Mouse (Mus musculus): ENCODE measurements around the gene Setdb1. TPM values are rescaled to one million over a fixed set of nuclear protein-coding genes. Genes with fewer than 3 reads are reported as not detected.

The Setdb1 gene
- polyA plus RNA-seq, 1 experiment from 2014 or later, result 29.9 TPM

DNA sequence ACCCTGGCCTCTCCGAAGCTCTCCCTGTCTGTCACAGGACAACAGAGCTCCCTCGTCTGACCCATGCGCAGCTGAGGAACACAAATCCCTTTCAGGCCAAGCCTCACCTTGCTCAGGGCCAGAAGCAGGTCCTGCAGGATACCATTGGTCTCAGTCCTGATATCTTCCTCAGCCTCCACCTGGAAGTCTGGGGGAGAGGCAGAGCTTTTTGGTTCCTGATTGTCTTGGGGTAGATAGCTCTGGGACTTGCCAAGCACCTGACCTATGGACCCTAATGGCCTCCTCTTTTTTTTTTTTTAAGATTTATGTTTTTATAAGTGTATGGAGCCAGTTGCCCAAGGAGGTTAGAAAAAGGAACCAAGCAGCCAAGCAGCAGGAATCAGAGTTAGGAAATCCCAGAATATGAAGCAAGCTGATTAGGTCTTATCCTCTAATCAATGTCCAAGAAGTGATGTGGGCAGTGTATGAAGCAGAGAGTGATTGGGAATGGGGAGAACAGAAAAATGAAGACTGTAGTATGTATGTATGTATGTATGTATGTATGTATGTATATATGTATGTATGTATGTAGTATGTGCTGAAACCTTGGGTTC, 55.7 kb downstream of the Setdb1 start:
- Histone ChIP-seq H3K27ac (no peak overlapping the region), H3K4me3 (replicated peaks) (no peak overlapping the region), H3K4me2 (no peak overlapping the region), H3K9ac (no peak overlapping the region), H3K9me3 (no peaks in the 10 kb centered on the region), H3K36me3 (peaks cover 13% of the 10 kb centered on the region; the same call in 1 of the 2 replicates), H3K27me3 (replicated peaks) (no peaks in the 10 kb centered on the region), H3K4me1 (peaks cover 3% of the 10 kb centered on the region; the same call in 1 of the 2 replicates)
- no peak for ATAC-seq (ENCODE audit: insufficient read depth, low FRiP score, low read depth)
- 78% methylated on average over 3 of the region's 3 CpGs for WGBS

GRCm38 (mm10) chr3:95298018-95298417, 59.0 kb downstream of the Setdb1 start:
- Histone ChIP-seq H3K27ac (no peak overlapping the region), H3K4me2 (no peak overlapping the region), H3K9ac (no peak overlapping the region), H3K4me3 (replicated peaks) (no peak overlapping the region), H3K4me1 (peaks cover 12% of the 10 kb centered on the region; the same call in 1 of the 2 replicates), H3K36me3 (peaks cover 35% of the 10 kb centered on the region), H3K27me3 (replicated peaks) (no peaks in the 10 kb centered on the region), H3K9me3 (no peaks in the 10 kb centered on the region)
- 75% methylated on average over 7 of the region's 7 CpGs for WGBS
- ATAC-seq (ENCODE audit: insufficient read depth, low FRiP score, low read depth), result no peak

DNA sequence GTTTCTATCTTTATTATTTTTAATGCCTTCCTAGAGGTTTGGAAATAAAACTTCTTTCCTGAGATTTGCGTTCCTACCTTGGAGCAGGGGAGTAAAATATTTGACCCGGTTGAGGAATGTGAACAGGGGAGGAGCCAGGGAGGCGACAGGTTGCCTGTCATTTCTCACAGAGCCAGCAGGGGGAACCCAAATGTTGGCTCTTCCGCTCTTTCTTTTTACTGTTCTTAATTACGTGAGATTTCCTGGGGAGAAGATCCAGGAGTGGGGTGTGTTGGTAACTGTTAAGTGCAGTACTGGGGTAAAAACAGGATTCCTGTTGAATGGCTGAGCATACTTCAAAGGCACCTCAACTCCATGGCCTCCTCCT, 60.9 kb downstream of the Setdb1 start:
- H3K4me3 ChIP-seq (replicated peaks), result no peak overlapping the region
- H3K9me3 ChIP-seq, result no peaks in the 10 kb centered on the region
- ATAC-seq (ENCODE audit: insufficient read depth, low FRiP score, low read depth), result no peak
- no peak overlapping the region for H3K4me2 ChIP-seq
- no peaks in the 10 kb centered on the region for H3K27me3 ChIP-seq (replicated peaks)
- WGBS, result 13% methylated on average over 5 of the region's 5 CpGs
- 0 out of 2 replicates have a peak overlapping the region, but pooled peaks have one; percentile 14 for H3K27ac ChIP-seq
- H3K9ac ChIP-seq, result no peak overlapping the region
- H3K36me3 ChIP-seq, result peaks cover 41% of the 10 kb centered on the region
- H3K4me1 ChIP-seq, result peaks cover 12% of the 10 kb centered on the region; the same call in 1 of the 2 replicates

DNA sequence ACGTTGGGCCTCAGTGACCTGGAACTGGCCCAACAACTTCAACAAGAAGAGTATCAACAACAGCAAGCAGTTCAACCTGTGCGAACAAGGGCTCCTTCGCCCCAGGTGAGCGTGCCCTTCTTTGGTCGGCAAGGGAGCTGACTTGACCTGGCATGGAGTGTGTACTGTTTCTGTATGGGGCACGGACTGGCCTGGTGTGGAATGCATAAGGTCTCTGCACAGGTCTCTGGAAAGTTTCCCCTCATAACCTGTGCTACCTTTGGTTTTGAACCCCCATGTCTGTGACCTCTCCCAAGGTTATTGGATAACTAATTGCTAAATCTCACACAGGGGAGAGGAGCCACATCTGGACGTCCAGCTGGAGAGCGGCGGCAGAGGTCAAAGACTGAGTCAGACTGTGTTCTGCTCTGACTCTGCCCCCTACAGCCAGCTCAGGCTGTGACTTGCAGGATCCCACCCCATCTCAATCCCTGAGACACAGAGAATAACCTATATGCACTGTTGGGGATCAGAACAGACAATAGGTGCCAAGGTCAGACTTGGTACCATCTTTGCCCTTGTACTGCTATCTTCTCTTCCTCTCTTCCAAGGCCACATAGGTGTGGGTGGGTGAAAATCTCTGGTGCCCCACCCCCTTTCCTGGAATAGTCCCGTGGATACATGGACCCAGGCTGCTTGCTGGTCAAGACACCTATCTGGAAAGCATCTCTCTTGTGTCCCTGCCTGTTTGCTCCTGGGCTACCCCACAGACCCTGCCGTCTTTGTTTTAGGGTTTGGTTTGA, 61.5 kb downstream of the Setdb1 start:
- peak; percentile 23; the same call in 1 of the 2 replicates for ATAC-seq (ENCODE audit: insufficient read depth, low FRiP score, low read depth)
- Histone ChIP-seq H3K4me1 (peaks cover 12% of the 10 kb centered on the region; the same call in 1 of the 2 replicates), H3K9me3 (no peaks in the 10 kb centered on the region), H3K9ac (no peak overlapping the region), H3K27ac (no peak overlapping the region), H3K27me3 (replicated peaks) (no peaks in the 10 kb centered on the region), H3K4me3 (replicated peaks) (no peak overlapping the region), H3K4me2 (no peak overlapping the region), H3K36me3 (peaks cover 45% of the 10 kb centered on the region)
- 72% methylated on average over 11 of the region's 11 CpGs for WGBS

DNA sequence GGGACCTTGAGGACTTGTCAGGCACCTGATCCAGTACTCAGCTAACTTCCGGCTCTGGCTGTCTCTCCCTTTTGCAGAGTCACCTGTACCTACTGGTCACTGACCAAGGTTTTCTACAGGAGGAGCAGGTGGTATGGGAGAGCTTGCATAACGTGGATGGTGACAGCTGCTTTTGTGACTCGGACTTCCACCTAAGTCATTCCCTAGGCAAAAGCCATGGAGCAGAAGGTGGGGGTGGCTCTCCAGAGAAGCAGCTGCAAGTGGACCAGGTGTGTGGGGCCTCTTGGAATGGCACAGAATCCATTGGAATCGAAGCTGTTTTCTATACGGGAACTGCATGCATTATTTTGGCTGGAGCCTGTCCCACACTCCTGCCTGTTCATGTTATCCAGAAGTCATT, 62.3 kb downstream of the Setdb1 start:
- Histone ChIP-seq H3K4me2 (no peak overlapping the region), H3K27ac (no peak overlapping the region), H3K9me3 (no peaks in the 10 kb centered on the region), H3K4me3 (replicated peaks) (no peak overlapping the region), H3K4me1 (peaks cover 12% of the 10 kb centered on the region; the same call in 1 of the 2 replicates), H3K9ac (no peak overlapping the region), H3K27me3 (replicated peaks) (no peaks in the 10 kb centered on the region), H3K36me3 (peaks cover 45% of the 10 kb centered on the region)
- no peak for ATAC-seq (ENCODE audit: insufficient read depth, low FRiP score, low read depth)
- 88% methylated on average over 5 of the region's 5 CpGs for WGBS

DNA sequence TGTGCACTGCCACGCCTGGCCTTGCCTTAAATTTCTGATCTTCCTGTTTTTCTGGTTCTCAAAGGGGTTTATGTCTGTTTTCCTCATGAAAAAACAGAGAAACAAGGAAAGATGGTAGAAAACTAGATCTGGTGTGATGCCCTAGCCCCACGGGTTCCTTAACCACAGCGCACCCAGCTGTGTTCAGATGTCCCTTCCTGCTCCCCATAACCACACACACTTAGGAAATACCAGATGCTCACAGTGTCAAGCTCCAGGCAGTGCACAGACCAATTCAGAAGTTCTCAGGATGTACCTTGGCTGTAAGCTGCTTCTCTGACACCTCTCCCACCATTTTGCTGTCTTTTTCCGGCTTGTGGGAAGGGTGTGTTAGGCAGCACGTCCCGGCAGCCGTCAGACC, 62.7 kb downstream of the Setdb1 start:
- Histone ChIP-seq H3K27ac (0 out of 2 replicates have a peak overlapping the region, but pooled peaks have one; percentile 13), H3K27me3 (replicated peaks) (no peaks in the 10 kb centered on the region), H3K9ac (no peak overlapping the region), H3K36me3 (peaks cover 45% of the 10 kb centered on the region), H3K4me1 (peaks cover 12% of the 10 kb centered on the region; the same call in 1 of the 2 replicates), H3K9me3 (no peaks in the 10 kb centered on the region), H3K4me3 (replicated peaks) (no peak overlapping the region), H3K4me2 (no peak overlapping the region)
- no peak for ATAC-seq (ENCODE audit: insufficient read depth, low FRiP score, low read depth)
- 87% methylated on average over 7 of the region's 7 CpGs for WGBS

DNA sequence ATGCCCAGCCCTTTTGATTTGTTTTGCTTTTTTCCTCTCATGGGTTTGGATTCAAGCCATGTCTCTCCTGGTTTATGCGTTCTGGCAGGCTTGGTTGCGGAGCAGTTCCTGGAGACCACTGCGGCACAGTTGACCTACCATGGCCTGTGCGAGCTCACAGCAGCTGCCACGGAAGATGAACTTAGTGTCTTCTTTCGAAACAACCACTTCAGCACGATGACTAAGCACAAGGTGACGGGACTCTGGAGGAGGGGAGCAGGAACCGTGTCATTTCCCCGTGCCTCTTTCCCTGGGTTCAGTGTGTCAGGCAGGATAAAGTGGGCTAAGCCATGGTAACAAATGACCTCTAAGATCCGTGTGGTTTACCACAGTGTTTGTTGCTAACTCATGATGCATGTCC, 63.5 kb downstream of the Setdb1 start:
- no peaks in the 10 kb centered on the region for H3K27me3 ChIP-seq (replicated peaks)
- peaks cover 49% of the 10 kb centered on the region for H3K36me3 ChIP-seq
- no peak overlapping the region for H3K9ac ChIP-seq
- H3K4me1 ChIP-seq, result peaks cover 12% of the 10 kb centered on the region; the same call in 1 of the 2 replicates
- no peaks in the 10 kb centered on the region for H3K9me3 ChIP-seq
- 0 out of 2 replicates have a peak overlapping the region, but pooled peaks have one; percentile 13 for H3K27ac ChIP-seq
- WGBS, result 64% methylated on average over 11 of the region's 11 CpGs
- no peak for ATAC-seq (ENCODE audit: insufficient read depth, low FRiP score, low read depth)
- H3K4me2 ChIP-seq, result no peak overlapping the region
- H3K4me3 ChIP-seq (replicated peaks), result no peak overlapping the region

- no peak overlapping the region for H3K27ac ChIP-seq
- no peaks in the 10 kb centered on the region for H3K9me3 ChIP-seq
- no peak overlapping the region for H3K4me3 ChIP-seq (replicated peaks)
- H3K27me3 ChIP-seq (replicated peaks), result no peaks in the 10 kb centered on the region
- ATAC-seq (ENCODE audit: insufficient read depth, low FRiP score, low read depth), result no peak
- H3K36me3 ChIP-seq, result peaks cover 54% of the 10 kb centered on the region
- H3K4me2 ChIP-seq, result no peak overlapping the region
- 90% methylated on average over 2 of the region's 2 CpGs for WGBS
- H3K4me1 ChIP-seq, result peaks cover 12% of the 10 kb centered on the region; the same call in 1 of the 2 replicates
- H3K9ac ChIP-seq, result no peak overlapping the region
Measured at GRCm38 (mm10) chr3:95292899-95293298, 64.1 kb downstream of the Setdb1 start.

- Histone ChIP-seq H3K9ac (no peak overlapping the region), H3K27me3 (replicated peaks) (no peaks in the 10 kb centered on the region), H3K4me1 (peaks cover 7% of the 10 kb centered on the region; the same call in 1 of the 2 replicates), H3K9me3 (no peaks in the 10 kb centered on the region), H3K27ac (no peak overlapping the region), H3K4me3 (replicated peaks) (no peak overlapping the region), H3K36me3 (peaks cover 45% of the 10 kb centered on the region), H3K4me2 (no peak overlapping the region)
- 76% methylated on average over 4 of the region's 4 CpGs for WGBS
- ATAC-seq (ENCODE audit: insufficient read depth, low FRiP score, low read depth), result no peak
Measured at GRCm38 (mm10) chr3:95291041-95291440, 66.0 kb downstream of the Setdb1 start.

DNA sequence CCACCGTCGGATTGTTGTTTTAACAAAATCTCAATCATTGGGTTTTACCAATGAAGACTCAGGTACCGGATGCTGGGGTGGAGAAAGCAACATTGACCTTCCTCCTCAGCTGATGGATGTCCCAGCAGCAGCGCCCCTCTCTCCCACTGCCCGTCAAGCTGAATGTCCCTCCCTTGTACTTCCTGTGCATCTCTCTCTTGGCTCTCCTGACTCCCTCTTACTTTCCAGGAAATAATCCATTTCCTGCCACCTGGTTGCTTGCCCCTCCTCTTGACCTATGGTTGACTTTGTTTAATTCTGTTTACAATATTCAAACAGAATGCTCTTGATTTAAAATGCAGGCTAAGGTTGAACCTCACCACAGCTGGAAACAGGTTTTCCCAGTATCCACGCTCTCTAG, 66.8 kb downstream of the Setdb1 start:
- 62% methylated on average over 6 of the region's 6 CpGs for WGBS
- no peak for ATAC-seq (ENCODE audit: insufficient read depth, low FRiP score, low read depth)
- Histone ChIP-seq H3K27me3 (replicated peaks) (no peaks in the 10 kb centered on the region), H3K27ac (no peak overlapping the region), H3K9ac (no peak overlapping the region), H3K36me3 (peaks cover 37% of the 10 kb centered on the region), H3K4me3 (replicated peaks) (no peak overlapping the region), H3K9me3 (no peaks in the 10 kb centered on the region), H3K4me1 (0 out of 2 replicates have a peak, but pooled peaks cover 6% of the 10 kb centered on the region), H3K4me2 (no peak overlapping the region)

DNA sequence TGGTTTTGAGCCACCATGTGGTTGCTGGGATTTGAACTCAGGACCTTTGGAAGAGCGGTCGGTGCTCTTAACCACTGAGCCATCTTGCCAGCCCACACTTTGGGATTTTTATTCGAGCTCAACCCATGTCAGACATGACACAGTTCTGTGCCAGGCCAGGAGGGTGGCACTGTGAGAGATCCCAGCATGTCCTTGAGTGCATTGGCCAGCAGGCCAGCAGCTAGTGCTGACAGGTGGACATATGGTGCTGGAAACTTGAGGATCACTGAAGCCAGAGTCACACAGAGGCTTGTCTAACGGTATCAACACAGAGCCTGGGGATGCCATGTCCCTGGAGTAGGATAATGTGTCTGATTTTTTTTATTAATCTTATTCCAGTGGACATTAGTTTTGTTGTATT, 67.6 kb downstream of the Setdb1 start:
- H3K9me3 ChIP-seq, result no peaks in the 10 kb centered on the region
- no peak overlapping the region for H3K27ac ChIP-seq
- H3K27me3 ChIP-seq (replicated peaks), result no peaks in the 10 kb centered on the region
- peaks cover 31% of the 10 kb centered on the region for H3K36me3 ChIP-seq
- ATAC-seq (ENCODE audit: insufficient read depth, low FRiP score, low read depth), result no peak
- no peak overlapping the region for H3K9ac ChIP-seq
- 0 out of 2 replicates have a peak, but pooled peaks cover 8% of the 10 kb centered on the region for H3K4me1 ChIP-seq
- 90% methylated on average over 4 of the region's 4 CpGs for WGBS
- no peak overlapping the region for H3K4me2 ChIP-seq
- no peak overlapping the region for H3K4me3 ChIP-seq (replicated peaks)

DNA sequence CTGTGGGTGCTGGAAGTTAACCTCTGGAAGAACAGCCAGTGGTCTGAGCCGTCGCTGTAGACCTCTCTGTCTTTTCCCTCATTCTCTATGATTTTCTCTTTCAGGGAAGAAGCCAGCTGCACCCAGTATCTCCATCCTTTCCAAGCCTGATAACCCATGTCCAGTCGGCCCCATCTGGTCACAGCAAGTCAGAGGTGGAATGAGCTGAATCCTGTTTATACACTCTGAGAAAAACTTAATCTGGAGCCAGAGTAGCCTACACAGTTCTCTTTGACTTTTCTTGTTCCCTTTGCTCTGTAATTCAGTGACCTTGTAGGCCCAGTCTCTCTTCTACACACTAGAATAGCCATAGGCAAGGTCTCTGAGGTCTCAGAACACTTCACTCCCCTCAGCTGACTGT, 69.5 kb downstream of the Setdb1 start:
- no peak overlapping the region for H3K4me3 ChIP-seq (replicated peaks)
- no peaks in the 10 kb centered on the region for H3K9me3 ChIP-seq
- no peaks in the 10 kb centered on the region for H3K27me3 ChIP-seq (replicated peaks)
- no peak overlapping the region for H3K9ac ChIP-seq
- peaks cover 13% of the 10 kb centered on the region; the same call in 1 of the 2 replicates for H3K4me1 ChIP-seq
- WGBS, result 91% methylated on average over 3 of the region's 3 CpGs
- no peak overlapping the region for H3K4me2 ChIP-seq
- ATAC-seq (ENCODE audit: insufficient read depth, low FRiP score, low read depth), result no peak
- no peak overlapping the region for H3K27ac ChIP-seq
- H3K36me3 ChIP-seq, result peaks cover 20% of the 10 kb centered on the region
